Mouse (Mus musculus): Measurements from ENCODE around the gene Abtb2.

The Abtb2 gene

GRCm38 (mm10) chr2:103746761-103747160 is 180.7 kb downstream of the Abtb2 start:
- no peak for DNase-seq

GRCm38 (mm10) chr2:103747891-103748290 is 181.8 kb downstream of the Abtb2 start:
- no peak for DNase-seq

- no peak for DNase-seq
Observed at GRCm38 (mm10) chr2:103749091-103749490, 183.0 kb downstream of the Abtb2 start.

- no peak for DNase-seq
Observed at GRCm38 (mm10) chr2:103751771-103752170, 185.7 kb downstream of the Abtb2 start.

- DNase-seq: no peak
Observed at GRCm38 (mm10) chr2:103754614-103755013, 188.5 kb downstream of the Abtb2 start.

- DNase-seq: no peak
Observed at GRCm38 (mm10) chr2:103755458-103756085, 189.5 kb downstream of the Abtb2 start.

GRCm38 (mm10) chr2:103760421-103760820 is 194.3 kb downstream of the Abtb2 start:
- DNase-seq: no peak

GRCm38 (mm10) chr2:103760906-103761716 is 195.0 kb downstream of the Abtb2 start, which contains the start of gene Nat10:
Gene Nat10, minus strand, starts transcription at chr2:103761270.
- peak; percentile 98 for DNase-seq

GRCm38 (mm10) chr2:103761993-103762392 is 195.9 kb downstream of the Abtb2 start:
- DNase-seq: no peak

- no peak for DNase-seq
Observed at GRCm38 (mm10) chr2:103762492-103762891, 196.4 kb downstream of the Abtb2 start.

Data from cerebellum, adult 11-12 months (tissue).